Mouse (Mus musculus) right cerebral cortex, postnatal 36 days (tissue): ENCODE results near the gene Zmiz2.
"Not testable (repeated sequence)": the region's sequence is repeated elsewhere in the genome, so short reads cannot be mapped to it uniquely, and the experiment has no call there.

Experiments used
- DNase-seq, 2 experiments: peaks; one replicate each; pipeline ENCODE4 v3.0.0; 2022; ENCODE audit warnings: low spot score in 2 of 2, mixed read lengths in 1 of 2

Gene Zmiz2

DNA sequence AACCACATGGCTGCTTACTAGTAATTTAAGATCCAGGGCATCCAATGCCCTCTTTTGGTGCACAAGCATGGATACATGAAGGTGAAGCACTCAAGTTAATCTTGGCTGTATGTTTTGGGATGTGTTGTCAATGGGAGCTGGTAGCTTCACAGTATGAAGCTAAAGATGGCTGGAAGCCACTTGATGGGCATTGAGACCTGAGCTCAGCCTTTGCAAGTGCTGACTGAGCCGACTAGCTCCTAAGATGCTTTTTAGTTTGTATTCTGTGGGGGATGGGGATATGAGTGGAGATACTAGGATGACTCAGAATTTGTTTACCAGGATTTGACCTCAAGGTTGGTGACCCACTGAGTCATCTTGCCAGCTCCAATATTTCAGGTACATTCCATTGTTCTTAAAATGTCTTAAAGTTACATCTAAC is 31.4 kb downstream of the Zmiz2 start:
- no peak for DNase-seq

DNA sequence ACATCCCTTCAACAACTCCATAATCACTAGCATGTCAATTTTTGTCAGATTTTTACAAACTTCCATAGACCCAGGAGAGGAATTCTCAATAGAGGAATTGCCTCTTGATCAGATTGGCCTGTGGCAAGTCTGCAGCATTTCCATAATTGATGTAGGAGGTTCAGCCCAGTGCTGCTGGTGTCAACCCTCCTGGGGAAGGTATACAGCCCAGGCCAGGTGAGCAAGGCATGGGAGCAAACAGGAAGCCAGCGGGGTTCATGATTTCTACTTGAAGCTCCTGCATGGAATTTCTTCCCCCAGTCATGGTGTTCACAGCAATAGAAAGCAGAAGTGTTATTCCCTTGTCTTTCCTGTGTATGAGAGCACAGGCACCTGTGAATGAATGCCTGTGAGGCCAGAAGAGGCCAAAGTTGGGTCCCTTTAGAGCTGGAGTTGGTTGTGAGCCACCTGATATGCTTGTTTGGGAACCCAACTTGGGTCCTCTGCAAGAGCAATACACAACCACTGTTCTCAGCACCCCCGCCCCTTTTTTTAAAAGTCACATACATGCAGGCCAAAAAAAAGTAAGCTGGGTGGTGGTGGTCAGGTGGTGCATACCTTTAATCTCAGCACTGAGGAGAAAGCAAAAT is 32.0 kb downstream of the Zmiz2 start:
- no peak for DNase-seq

DNA sequence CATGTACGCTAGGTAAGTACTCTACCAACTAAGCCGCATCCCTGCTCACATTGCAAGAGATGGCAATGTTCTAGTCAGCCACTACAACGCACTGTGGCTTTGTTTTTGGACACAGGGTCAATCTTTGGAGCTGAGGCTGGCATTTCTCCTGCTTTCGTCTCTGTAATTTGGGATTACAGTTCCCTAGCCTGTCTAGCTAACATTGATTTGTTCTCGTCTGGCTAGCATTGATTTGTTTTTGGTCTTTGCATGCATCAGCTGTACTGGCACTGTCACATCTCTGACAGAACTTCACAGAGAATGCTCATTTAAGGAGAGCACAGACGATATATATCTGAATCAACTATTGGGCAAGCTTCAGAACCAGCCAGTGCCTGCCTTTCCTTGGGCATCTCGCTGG is 41.3 kb downstream of the Zmiz2 start:
- no peak for DNase-seq

DNA sequence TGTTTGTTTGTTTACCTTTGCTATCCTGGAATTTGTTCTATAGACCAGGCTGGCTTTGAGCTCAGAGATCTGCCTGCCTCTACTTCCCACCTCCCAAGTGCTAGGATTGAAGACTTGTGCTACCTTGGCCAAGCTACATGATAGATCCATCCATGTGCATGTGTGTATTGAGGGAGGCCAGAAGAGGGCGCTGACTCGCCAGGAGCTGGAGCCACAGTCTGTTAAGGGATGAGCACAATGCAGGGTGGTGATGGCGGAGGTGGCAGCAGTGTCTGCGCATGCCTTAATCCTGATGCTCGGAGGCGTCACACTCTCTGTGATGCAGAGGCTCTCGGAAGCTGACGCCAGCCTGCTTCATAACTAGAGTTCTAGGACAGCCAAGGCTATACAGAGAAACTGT is 47.6 kb downstream of the Zmiz2 start:
- no peak for DNase-seq

DNA sequence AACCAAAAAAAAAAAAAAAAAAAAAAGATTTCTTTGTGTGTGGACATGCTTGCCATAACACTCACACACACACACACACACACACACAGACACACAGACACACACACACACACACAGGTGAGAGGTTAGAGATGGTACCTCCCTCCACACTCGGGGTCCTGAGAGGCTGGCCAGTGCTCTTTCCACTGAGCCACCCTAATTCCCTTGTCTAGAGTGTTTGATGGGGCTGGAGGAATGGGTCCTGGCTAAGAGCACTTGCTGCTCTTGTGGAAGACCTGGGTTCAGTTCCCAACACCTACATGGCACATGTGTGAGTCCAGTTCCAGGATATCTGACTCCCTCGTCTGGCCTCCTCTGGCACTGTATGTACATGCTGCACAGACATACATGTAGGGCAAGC is 48.8 kb downstream of the Zmiz2 start:
- no peak for DNase-seq

DNA sequence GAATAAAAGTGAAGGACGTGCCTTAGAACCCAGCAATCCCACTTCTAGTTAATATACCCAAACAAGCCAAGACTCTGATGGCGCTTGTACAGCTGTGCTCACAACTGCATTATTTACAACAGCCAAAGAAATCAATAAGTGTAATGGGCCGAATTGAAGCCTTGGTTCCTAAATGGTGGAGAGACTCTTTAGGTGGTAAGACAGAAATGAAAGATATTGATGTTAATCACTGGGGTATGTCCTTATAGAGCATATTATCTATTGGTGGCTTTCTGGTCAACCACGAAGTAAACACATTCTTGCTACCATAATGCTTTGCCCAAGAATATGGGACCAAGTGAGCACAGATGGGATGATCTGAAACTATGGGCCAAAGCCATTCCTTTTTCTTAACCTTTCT is 51.3 kb downstream of the Zmiz2 start:
- no peak for DNase-seq

DNA sequence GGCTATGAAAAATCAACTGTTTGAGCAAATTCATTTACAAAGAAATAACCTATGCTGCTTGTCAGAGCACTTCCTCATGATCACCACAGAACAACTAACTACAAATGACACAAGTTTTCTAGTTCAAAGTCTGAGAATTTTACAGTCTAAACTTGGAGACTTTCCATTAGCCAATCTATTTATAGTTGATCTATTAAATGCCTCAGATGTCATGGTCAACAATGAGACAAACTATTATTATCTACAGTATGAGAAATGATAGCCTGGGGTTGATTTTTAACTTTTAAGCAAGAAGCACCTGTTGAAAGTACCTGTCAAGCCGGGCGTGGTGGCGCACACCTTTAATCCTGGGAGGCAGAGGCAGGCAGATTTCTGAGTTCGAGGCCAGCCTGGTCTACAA is 53.7 kb downstream of the Zmiz2 start:
- no peak for DNase-seq

DNA sequence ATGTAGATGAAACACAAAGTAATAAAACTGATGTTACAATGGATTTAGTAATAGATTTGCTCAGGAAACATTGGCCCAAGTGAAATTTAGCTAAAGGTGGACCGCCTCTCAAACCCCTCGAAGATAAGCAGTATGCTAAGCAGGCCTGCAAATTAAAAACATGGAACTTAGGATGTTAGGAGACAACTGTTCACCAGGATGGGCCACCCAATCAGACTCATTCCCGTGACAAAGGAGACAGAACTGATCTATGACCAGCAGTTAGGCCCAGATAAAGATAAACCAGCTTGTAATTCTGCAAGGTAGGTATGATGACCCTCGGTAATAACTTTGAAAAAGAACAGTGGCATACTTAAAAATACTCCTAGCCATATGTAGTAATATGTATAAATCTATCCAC is 54.2 kb downstream of the Zmiz2 start:
- no peak for DNase-seq

DNA sequence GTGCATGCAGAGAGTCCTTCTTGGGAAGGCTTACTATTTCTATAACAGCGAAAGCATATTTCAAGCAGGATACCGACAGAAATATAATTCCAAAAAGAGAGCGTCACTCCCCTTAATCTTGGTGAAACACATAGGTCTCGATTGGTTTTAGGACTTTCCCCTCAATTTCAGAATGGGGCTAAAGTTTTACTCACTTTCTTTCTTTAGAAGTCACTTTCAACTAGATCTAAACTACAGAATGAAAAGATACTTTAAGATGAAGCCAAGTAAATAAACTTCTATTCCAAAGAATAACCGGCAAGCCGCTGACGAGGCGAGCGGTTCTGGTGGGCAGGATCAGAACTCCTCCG is 54.8 kb downstream of the Zmiz2 start:
- DNase-seq = no peak

DNA sequence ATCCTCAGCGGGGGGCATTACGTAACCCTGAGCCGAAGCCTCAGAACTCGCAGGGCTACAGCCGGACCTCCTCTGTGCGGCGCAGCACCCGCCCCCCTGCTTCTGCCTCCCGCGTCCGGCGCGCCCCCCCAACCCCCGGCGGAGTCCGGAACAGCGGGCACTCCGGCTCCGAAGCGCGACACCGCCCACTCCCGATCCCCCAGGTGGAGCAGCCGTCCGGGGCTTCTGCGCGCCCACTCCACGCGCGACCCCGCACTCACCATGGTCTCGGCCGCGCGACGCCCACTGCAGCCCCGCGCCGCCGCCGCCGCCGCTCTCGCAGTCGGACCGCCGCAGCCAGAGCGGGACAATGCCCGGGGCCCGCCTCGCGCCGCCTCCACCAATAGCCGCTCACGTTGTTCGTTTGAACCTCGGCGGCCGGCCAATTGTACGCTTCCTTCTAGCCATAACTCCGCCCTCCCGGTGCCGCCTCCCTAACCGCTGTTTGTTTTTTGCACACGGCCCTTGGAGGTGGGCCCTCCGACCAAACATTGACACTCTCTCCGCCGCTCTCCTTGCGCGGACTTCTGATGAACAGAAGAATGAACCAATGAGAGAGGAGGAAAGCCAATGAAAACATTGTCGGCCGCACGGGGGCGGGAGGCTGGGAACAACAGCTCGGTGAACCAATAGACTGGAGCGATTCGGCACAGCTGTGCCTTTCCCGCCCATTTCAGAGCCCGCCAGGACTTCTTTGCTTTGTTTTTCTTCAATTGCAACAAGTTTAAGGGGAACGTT is 55.4 kb downstream of the Zmiz2 start, which contains the start of gene H2afv:
H2afv (minus strand) TSS at position 367 of the 777 bp plus-strand sequence.
- peak; percentile 99 for DNase-seq

DNA sequence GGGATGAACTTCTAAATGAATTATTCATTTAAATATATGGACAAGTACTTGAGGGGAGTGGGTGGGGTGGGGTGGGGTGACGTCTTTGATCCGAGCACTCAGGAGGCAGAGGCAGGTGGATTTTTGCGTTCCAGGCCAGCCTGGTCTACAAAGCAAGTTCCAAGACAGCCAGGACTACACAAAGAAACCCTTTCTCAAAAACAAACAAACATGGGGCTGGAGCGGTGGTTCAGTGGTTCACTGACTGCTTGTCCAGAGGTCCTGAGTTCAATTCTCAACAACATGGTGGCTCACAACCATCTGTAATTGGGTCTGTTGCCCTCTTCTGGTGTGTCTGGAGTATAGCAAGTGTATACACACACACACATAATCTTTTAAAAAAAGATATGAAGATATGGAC is 56.6 kb downstream of the Zmiz2 start:
- DNase-seq = no peak

DNA sequence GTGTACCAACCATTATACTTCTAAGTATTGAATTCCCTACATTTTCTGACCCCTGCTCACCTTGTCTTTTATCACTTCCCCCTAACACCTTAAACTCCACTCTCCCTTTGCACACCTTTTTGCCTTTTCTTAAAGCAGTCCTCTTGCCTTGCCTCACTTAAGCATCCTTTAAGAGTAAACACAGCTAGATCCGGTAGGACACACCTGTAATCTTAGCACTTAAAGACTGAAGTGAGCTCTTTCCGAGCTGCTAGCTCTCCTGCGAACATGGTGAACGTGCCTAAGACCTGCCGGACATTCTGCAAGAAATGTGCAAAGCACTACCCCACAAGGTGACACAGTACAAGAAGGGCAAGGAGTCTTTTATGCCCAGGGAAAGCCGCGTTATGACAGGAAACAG is 57.1 kb downstream of the Zmiz2 start:
- no peak for DNase-seq

DNA sequence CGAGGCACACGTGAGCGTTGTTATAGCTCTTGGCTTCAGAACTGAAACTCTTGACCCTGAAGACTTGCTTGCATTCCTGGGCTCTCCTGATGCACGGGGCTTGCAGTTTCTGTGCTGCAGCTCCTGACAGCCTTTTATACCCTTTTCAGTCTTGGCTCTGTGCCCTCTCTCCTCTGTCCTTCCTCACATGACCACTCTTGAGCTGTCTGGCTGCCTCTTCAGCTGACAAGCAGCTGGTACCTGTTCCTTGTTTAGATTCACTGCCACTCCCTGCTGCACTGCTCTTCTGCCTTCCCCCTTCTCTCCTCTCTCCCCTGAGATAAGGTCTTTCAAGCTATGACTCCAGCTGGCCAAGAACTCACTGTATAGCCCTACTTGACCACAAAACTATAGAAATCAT is 58.6 kb downstream of the Zmiz2 start:
- no peak for DNase-seq

DNA sequence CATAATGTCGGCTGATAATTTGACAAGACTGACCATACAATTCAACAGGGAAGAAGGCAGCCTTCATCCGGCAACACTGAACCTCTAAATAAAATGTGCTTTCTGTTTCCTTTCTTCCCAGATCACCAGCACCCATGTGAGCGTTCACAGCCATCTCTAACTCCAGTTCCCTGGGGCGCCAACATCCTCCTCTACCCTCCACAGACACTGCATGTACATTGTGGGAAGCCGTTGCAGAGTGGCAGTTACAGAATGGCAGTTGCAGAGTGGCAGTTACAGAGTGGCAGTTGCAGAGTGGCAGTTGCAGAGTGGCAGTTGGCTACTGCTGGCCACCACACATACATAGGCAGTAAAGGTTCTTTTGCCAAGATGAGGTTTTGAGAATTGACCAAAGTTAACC is 59.3 kb downstream of the Zmiz2 start:
- DNase-seq = not testable (repeated sequence)
